Mouse (Mus musculus): ENCODE results near the gene Gm26558. TPM values are rescaled to one million over a fixed set of nuclear protein-coding genes. Genes with fewer than 3 reads are reported as not detected.

Gene Gm26558
- total and polyA plus RNA-seq, 2 experiments from 2014 or later: 0.58 to 4.8 TPM

GRCm38 (mm10) chr2:70632412-70632811 lies 29.5 kb downstream of the Gm26558 start:
- ATAC-seq: no peak
- 92% methylated on average over 1 of the region's 1 CpGs for WGBS
- no peak for TF ChIP-seq CTCF (IDR thresholded peaks at IDR 0.05; ENCODE audit: low read depth)
- no peak for DNase-seq (ENCODE audit: low spot score)
- no peak overlapping the region for H3K4me3 ChIP-seq (ENCODE audit: low read length)
- no peak overlapping the region for H3K27ac ChIP-seq
- no peaks in the 10 kb centered on the region; the same call in 1 of the 2 replicates for H3K4me1 ChIP-seq (ENCODE audit: insufficient read depth, low read length)
- no peak overlapping the region for H3K4me2 ChIP-seq (ENCODE audit: low read depth, low read length)
- 0 out of 2 replicates have a peak, but pooled peaks cover 6% of the 10 kb centered on the region for H3K9me3 ChIP-seq (ENCODE audit: low read length)
- no peaks in the 10 kb centered on the region for H3K36me3 ChIP-seq (ENCODE audit: insufficient read depth, low read length)
- no peak overlapping the region for H3K9ac ChIP-seq (replicated peaks; ENCODE audit: low read length)
- no peaks in the 10 kb centered on the region for H3K27me3 ChIP-seq (ENCODE audit: insufficient read depth, low read length)

GRCm38 (mm10) chr2:70631321-70631720 lies 30.6 kb downstream of the Gm26558 start:
- no peak for TF ChIP-seq CTCF (IDR thresholded peaks at IDR 0.05; ENCODE audit: low read depth)
- Histone ChIP-seq H3K4me1 (ENCODE audit: insufficient read depth, low read length) (no peaks in the 10 kb centered on the region; the same call in 1 of the 2 replicates), H3K27me3 (ENCODE audit: insufficient read depth, low read length) (no peaks in the 10 kb centered on the region), H3K27ac (no peak overlapping the region), H3K36me3 (ENCODE audit: insufficient read depth, low read length) (no peaks in the 10 kb centered on the region), H3K4me2 (ENCODE audit: low read depth, low read length) (no peak overlapping the region), H3K4me3 (ENCODE audit: low read length) (no peak overlapping the region), H3K9ac (replicated peaks; ENCODE audit: low read length) (no peak overlapping the region), H3K9me3 (ENCODE audit: low read length) (0 out of 2 replicates have a peak, but pooled peaks cover 2% of the 10 kb centered on the region)
- DNase-seq (ENCODE audit: low spot score) (no peak), ATAC-seq (no peak)
- 79% methylated on average over 1 of the region's 1 CpGs for WGBS

GRCm38 (mm10) chr2:70629921-70630320 lies 32.0 kb downstream of the Gm26558 start:
- H3K27me3 ChIP-seq (ENCODE audit: insufficient read depth, low read length): no peaks in the 10 kb centered on the region
- ATAC-seq: no peak
- no peaks in the 10 kb centered on the region for H3K36me3 ChIP-seq (ENCODE audit: insufficient read depth, low read length)
- DNase-seq (ENCODE audit: low spot score): no peak
- 77% methylated on average over 3 of the region's 3 CpGs for WGBS
- H3K9ac ChIP-seq (replicated peaks; ENCODE audit: low read length): no peak overlapping the region
- no peaks in the 10 kb centered on the region; the same call in 1 of the 2 replicates for H3K4me1 ChIP-seq (ENCODE audit: insufficient read depth, low read length)
- no peak overlapping the region for H3K4me3 ChIP-seq (ENCODE audit: low read length)
- no peak overlapping the region; the same call in 1 of the 2 replicates for H3K27ac ChIP-seq
- H3K4me2 ChIP-seq (ENCODE audit: low read depth, low read length): peak overlapping the region; percentile 48
- TF ChIP-seq CTCF (IDR thresholded peaks at IDR 0.05; ENCODE audit: low read depth): no peak
- H3K9me3 ChIP-seq (ENCODE audit: low read length): no peaks in the 10 kb centered on the region

- H3K4me3 ChIP-seq (ENCODE audit: low read length): peak overlapping the region; percentile 21
- ATAC-seq (peak; percentile 92), DNase-seq (ENCODE audit: low spot score) (peak; percentile 93)
- H3K4me1 ChIP-seq (ENCODE audit: insufficient read depth, low read length): no peaks in the 10 kb centered on the region; the same call in 1 of the 2 replicates
- WGBS: 7% methylated on average over 10 of the region's 10 CpGs
- no peaks in the 10 kb centered on the region for H3K9me3 ChIP-seq (ENCODE audit: low read length)
- H3K27ac ChIP-seq: 0 out of 2 replicates have a peak overlapping the region, but pooled peaks have one; percentile 48
- H3K27me3 ChIP-seq (ENCODE audit: insufficient read depth, low read length): no peaks in the 10 kb centered on the region
- H3K36me3 ChIP-seq (ENCODE audit: insufficient read depth, low read length): no peaks in the 10 kb centered on the region
- H3K4me2 ChIP-seq (ENCODE audit: low read depth, low read length): peak overlapping the region; percentile 48
- no peak for TF ChIP-seq CTCF (IDR thresholded peaks at IDR 0.05; ENCODE audit: low read depth)
- H3K9ac ChIP-seq (replicated peaks; ENCODE audit: low read length): no peak overlapping the region; the same call in 1 of the 2 replicates
Measured at GRCm38 (mm10) chr2:70629339-70629761, 32.6 kb downstream of the Gm26558 start.

- 94% methylated on average over 12 of the region's 12 CpGs for WGBS
- no peak overlapping the region for H3K27ac ChIP-seq
Measured at GRCm38 (mm10) chr2:70628397-70628796, 33.5 kb downstream of the Gm26558 start.

GRCm38 (mm10) chr2:70625761-70626160 lies 36.1 kb downstream of the Gm26558 start:
- H3K4me2 ChIP-seq (ENCODE audit: low read depth, low read length): no peak overlapping the region
- no peak overlapping the region for H3K27ac ChIP-seq
- H3K36me3 ChIP-seq (ENCODE audit: insufficient read depth, low read length): no peaks in the 10 kb centered on the region
- no peaks in the 10 kb centered on the region; the same call in 1 of the 2 replicates for H3K4me1 ChIP-seq (ENCODE audit: insufficient read depth, low read length)
- H3K9ac ChIP-seq (replicated peaks; ENCODE audit: low read length): no peak overlapping the region
- H3K27me3 ChIP-seq (ENCODE audit: insufficient read depth, low read length): no peaks in the 10 kb centered on the region
- no peak overlapping the region for H3K4me3 ChIP-seq (ENCODE audit: low read length)
- ATAC-seq (no peak), DNase-seq (ENCODE audit: low spot score) (no peak)
- no peaks in the 10 kb centered on the region for H3K9me3 ChIP-seq (ENCODE audit: low read length)
- TF ChIP-seq CTCF (IDR thresholded peaks at IDR 0.05; ENCODE audit: low read depth): no peak
- WGBS: 45% methylated on average over 7 of the region's 7 CpGs

More at GRCm38 (mm10) chr2:70628397-70628796, 33.5 kb downstream of the Gm26558 start:
- no peaks in the 10 kb centered on the region for H3K27me3 ChIP-seq (ENCODE audit: insufficient read depth, low read length)
- H3K4me3 ChIP-seq (ENCODE audit: low read length): no peak overlapping the region
- H3K4me2 ChIP-seq (ENCODE audit: low read depth, low read length): no peak overlapping the region
- ATAC-seq (no peak), DNase-seq (ENCODE audit: low spot score) (no peak)
- no peaks in the 10 kb centered on the region for H3K9me3 ChIP-seq (ENCODE audit: low read length)
- no peaks in the 10 kb centered on the region for H3K36me3 ChIP-seq (ENCODE audit: insufficient read depth, low read length)
- H3K4me1 ChIP-seq (ENCODE audit: insufficient read depth, low read length): no peaks in the 10 kb centered on the region; the same call in 1 of the 2 replicates
- no peak overlapping the region for H3K9ac ChIP-seq (replicated peaks; ENCODE audit: low read length)
- TF ChIP-seq CTCF (IDR thresholded peaks at IDR 0.05; ENCODE audit: low read depth): no peak

GRCm38 (mm10) chr2:70622244-70622643 lies 39.7 kb downstream of the Gm26558 start:
- Histone ChIP-seq H3K4me1 (ENCODE audit: insufficient read depth, low read length) (no peaks in the 10 kb centered on the region), H3K27ac (no peak overlapping the region), H3K4me2 (ENCODE audit: low read depth, low read length) (no peak overlapping the region), H3K36me3 (ENCODE audit: insufficient read depth, low read length) (no peaks in the 10 kb centered on the region), H3K9ac (replicated peaks; ENCODE audit: low read length) (no peak overlapping the region), H3K4me3 (ENCODE audit: low read length) (no peak overlapping the region), H3K9me3 (ENCODE audit: low read length) (no peaks in the 10 kb centered on the region), H3K27me3 (ENCODE audit: insufficient read depth, low read length) (no peaks in the 10 kb centered on the region)
- DNase-seq (ENCODE audit: low spot score): no peak
- no peak for ATAC-seq
- 66% methylated on average over 4 of the region's 4 CpGs for WGBS
- no peak for TF ChIP-seq CTCF (IDR thresholded peaks at IDR 0.05; ENCODE audit: low read depth)
